Mouse (Mus musculus) hindbrain, postnatal 0 days (tissue): Measurements from ENCODE around the gene Creg1. TPM values are rescaled to one million over a fixed set of nuclear protein-coding genes. Genes with fewer than 3 reads are reported as not detected.

Experiments
- ATAC-seq: fragments of 200-750 bp; cut with Nextera tagmentation; 2 replicates; pipeline ENCODE4 v1.8.0; 2017; ENCODE audit warnings: mild to moderate bottlenecking, moderate TSS enrichment, moderate library complexity
- DNase-seq: peaks from one replicate; pipeline ENCODE4 v3.0.0-alpha.2; 2015; ENCODE audit warnings: low spot score
- H3K27ac ChIP-seq: fragments of 300-500 bp; sonication (generic); 2 replicates; pipeline ENCODE4 v1.5.1; 2014; ENCODE audit warnings: mild to moderate bottlenecking
- H3K27me3 ChIP-seq: fragments of 300-500 bp; sonication (generic); 2 replicates; pipeline ENCODE4 v1.6.1; 2014; ENCODE audit warnings: low read length, mixed read lengths; ENCODE audit not compliant: insufficient read depth
- H3K36me3 ChIP-seq: fragments of 300-500 bp; sonication (generic); 2 replicates; pipeline ENCODE4 v1.6.1; 2014; ENCODE audit warnings: low read length, mixed read lengths; ENCODE audit not compliant: insufficient read depth
- H3K4me1 ChIP-seq: fragments of 300-500 bp; sonication (generic); 2 replicates; pipeline ENCODE4 v1.6.1; 2014; ENCODE audit warnings: antibody characterized with exemption, low read length, mixed read lengths; ENCODE audit not compliant: insufficient read depth
- H3K4me2 ChIP-seq: fragments of 300-500 bp; sonication (generic); 2 replicates; pipeline ENCODE4 v1.6.1; 2014; ENCODE audit warnings: low read depth, mild to moderate bottlenecking, low read length, moderate library complexity, mixed read lengths
- H3K4me3 ChIP-seq: fragments of 300-500 bp; sonication (generic); 2 replicates; pipeline ENCODE4 v1.5.1; 2014; ENCODE audit warnings: low read length
- H3K9ac ChIP-seq: fragments of 300-500 bp; sonication (generic); replicated peaks from 2 replicates; pipeline ENCODE4 v1.6.1; 2014; ENCODE audit warnings: mild to moderate bottlenecking, low read length, moderate library complexity, mixed read lengths
- H3K9me3 ChIP-seq: fragments of 300-500 bp; sonication (generic); 2 replicates; pipeline ENCODE4 v1.6.1; 2016; ENCODE audit warnings: low read length, mixed read lengths
- CTCF ChIP-seq: IDR thresholded peaks from 2 replicates; pipeline ENCODE4 v1.5.1; 2016; ENCODE audit warnings: antibody characterized with exemption, control low read depth, low read depth
- WGBS: fragments of 180-500 bp; shearing (Covaris S2); extraction: QIAGEN DNeasy Blood & Tissue Kit; methylation state at CpG from one replicate; pipeline ENCODE4 v1.1.7; 2014; 5-methylcytosine and 5-hydroxymethylcytosine counted together
- polyA plus RNA-seq: library from polyadenylated mRNA; unstranded; fragments of >200 nt; fragmentation: Nextera tagmentation; extraction: Ambion mirVana; gene quantifications from 2 replicates; pipeline ENCODE4 v1.2.1, GENCODE M21; 2015
- total RNA-seq: library from RNA; depleted of rRNA; stranded (reverse); fragments of >200 nt; gene quantifications from 2 replicates; pipeline ENCODE4 v1.2.3, GENCODE M21; 2014

The Creg1 gene
- total and polyA plus RNA-seq, 2 experiments from 2014 or later = 27.5 to 48.8 TPM

GRCm38 (mm10) chr1:165781911-165782310, 18.4 kb downstream of the Creg1 start:
- no peaks in the 10 kb centered on the region for H3K4me1 ChIP-seq
- no peak overlapping the region for H3K9ac ChIP-seq
- no peak overlapping the region for H3K27ac ChIP-seq
- TF ChIP-seq CTCF = no peak
- no peaks in the 10 kb centered on the region for H3K36me3 ChIP-seq
- ATAC-seq (no peak), DNase-seq (no peak)
- 84% methylated on average over 12 of the region's 12 CpGs for WGBS
- no peaks in the 10 kb centered on the region for H3K9me3 ChIP-seq
- no peak overlapping the region for H3K4me2 ChIP-seq
- H3K27me3 ChIP-seq = peaks cover 21% of the 10 kb centered on the region
- H3K4me3 ChIP-seq = no peak overlapping the region

- H3K4me2 ChIP-seq = peak overlapping the region; percentile 40
- H3K9ac ChIP-seq = no peak overlapping the region
- WGBS = 15% methylated on average over 11 of the region's 11 CpGs
- no peaks in the 10 kb centered on the region for H3K9me3 ChIP-seq
- ATAC-seq (0 out of 2 replicates have a peak, but pooled peaks have one; percentile 40), DNase-seq (peak; percentile 38)
- H3K4me3 ChIP-seq = no peak overlapping the region
- TF ChIP-seq CTCF = no peak
- H3K36me3 ChIP-seq = no peaks in the 10 kb centered on the region
- no peak overlapping the region for H3K27ac ChIP-seq
- H3K4me1 ChIP-seq = no peaks in the 10 kb centered on the region
- H3K27me3 ChIP-seq = peaks cover 9% of the 10 kb centered on the region
Measured at GRCm38 (mm10) chr1:165786296-165786695, 22.8 kb downstream of the Creg1 start.

GRCm38 (mm10) chr1:165788511-165788910, 25.0 kb downstream of the Creg1 start, which contains the start of gene Cd247:
Cd247 (plus strand) TSS chr1:165788681.
- Histone ChIP-seq H3K36me3 (no peaks in the 10 kb centered on the region), H3K4me3 (no peak within 1 kb of the TSS), H3K9ac (no peak within 1 kb of the TSS), H3K27ac (no peak within 1 kb of the TSS), H3K9me3 (no peaks in the 10 kb centered on the region), H3K4me1 (no peaks in the 10 kb centered on the region), H3K27me3 (no peaks in the 10 kb centered on the region), H3K4me2 (no peak within 1 kb of the TSS)
- ATAC-seq = no peak
- 67% methylated on average over 8 of the region's 8 CpGs for WGBS
- DNase-seq = no peak
- TF ChIP-seq CTCF = no peak

DNA sequence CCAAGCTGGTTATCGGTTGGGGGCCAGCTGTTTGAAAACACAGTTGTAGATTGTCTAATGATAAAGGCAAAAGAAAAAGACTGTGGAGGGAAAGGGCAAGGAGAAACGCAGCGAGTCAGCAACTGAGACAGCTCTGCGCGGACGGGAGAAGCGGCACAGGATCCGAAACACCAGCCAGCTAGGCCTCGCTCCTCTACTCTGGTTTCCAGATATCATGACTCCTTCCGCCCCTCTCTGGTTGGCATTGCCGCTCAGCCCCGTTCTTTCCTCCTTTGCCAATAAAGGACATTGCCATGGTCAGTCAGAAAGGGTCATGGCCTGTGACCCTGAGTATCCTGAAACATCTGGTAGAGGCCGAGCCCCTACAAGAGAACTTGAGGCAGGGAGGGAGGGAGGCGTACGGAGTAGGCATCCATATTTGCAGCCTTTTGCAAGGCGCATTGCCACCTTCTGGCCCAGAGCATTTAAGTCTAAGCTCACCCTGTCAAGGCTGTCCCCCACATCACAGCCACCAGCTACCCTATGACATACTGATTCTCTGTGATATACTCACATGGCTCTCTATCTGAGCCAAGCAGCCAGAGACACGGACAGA, 25.6 kb downstream of the Creg1 start:
- Histone ChIP-seq H3K27ac (no peak overlapping the region), H3K36me3 (no peaks in the 10 kb centered on the region), H3K9me3 (no peaks in the 10 kb centered on the region), H3K4me3 (no peak overlapping the region), H3K4me1 (no peaks in the 10 kb centered on the region), H3K9ac (no peak overlapping the region), H3K4me2 (no peak overlapping the region), H3K27me3 (no peaks in the 10 kb centered on the region)
- TF ChIP-seq CTCF = no peak
- ATAC-seq (no peak), DNase-seq (no peak)
- WGBS = 80% methylated on average over 17 of the region's 17 CpGs

- Histone ChIP-seq H3K4me2 (no peak overlapping the region), H3K9me3 (no peaks in the 10 kb centered on the region), H3K9ac (no peak overlapping the region), H3K27ac (no peak overlapping the region), H3K27me3 (no peaks in the 10 kb centered on the region), H3K4me3 (no peak overlapping the region), H3K36me3 (no peaks in the 10 kb centered on the region), H3K4me1 (no peaks in the 10 kb centered on the region)
- no peak for DNase-seq
- ATAC-seq = no peak
- TF ChIP-seq CTCF = no peak
- WGBS = 93% methylated on average over 6 of the region's 6 CpGs
Measured at GRCm38 (mm10) chr1:165789963-165790362, 26.4 kb downstream of the Creg1 start.

DNA sequence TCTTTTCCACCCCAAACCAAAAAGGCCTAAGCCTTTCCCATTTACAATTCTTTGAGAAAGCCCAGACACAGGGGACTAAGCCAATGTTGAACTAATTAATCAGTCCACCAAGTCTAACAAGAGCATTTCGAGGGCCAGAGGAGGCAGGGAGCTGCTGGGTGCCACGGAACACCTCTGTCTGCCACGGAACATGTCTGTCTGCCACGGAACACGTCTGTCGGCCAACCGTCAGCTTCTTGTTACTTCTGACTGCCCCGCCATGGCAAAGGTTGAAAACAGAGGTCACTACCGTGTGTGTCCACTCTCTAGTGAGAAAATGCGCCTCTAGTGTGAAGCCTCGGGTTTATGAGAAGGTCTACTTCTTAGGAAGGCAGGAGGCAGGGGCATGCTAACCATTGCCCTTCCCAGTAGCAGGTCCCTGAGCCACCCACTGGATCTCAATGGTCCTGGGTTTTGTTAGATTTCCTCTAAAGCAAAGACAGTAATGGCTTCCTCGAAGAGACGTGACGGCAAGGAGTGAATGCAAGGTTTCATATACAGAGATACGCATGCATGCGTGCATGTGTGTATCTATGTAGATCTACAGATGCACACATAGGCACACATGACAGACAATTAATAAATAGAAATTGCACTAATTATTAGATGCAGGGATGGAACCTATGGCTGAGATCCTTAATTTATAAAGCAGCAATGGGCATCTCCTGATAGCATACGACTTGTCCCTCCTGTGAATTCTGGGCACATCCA, 27.1 kb downstream of the Creg1 start:
- H3K4me2 ChIP-seq = no peak overlapping the region
- WGBS = 92% methylated on average over 17 of the region's 17 CpGs
- H3K36me3 ChIP-seq = no peaks in the 10 kb centered on the region
- no peak overlapping the region for H3K27ac ChIP-seq
- ATAC-seq = no peak
- TF ChIP-seq CTCF = no peak
- no peak overlapping the region for H3K4me3 ChIP-seq
- no peaks in the 10 kb centered on the region for H3K27me3 ChIP-seq
- DNase-seq = no peak
- no peaks in the 10 kb centered on the region for H3K9me3 ChIP-seq
- no peaks in the 10 kb centered on the region for H3K4me1 ChIP-seq
- no peak overlapping the region for H3K9ac ChIP-seq

- no peaks in the 10 kb centered on the region for H3K4me1 ChIP-seq
- no peak for TF ChIP-seq CTCF
- no peaks in the 10 kb centered on the region for H3K36me3 ChIP-seq
- no peak overlapping the region for H3K4me2 ChIP-seq
- DNase-seq (no peak), ATAC-seq (no peak)
- no peak overlapping the region for H3K9ac ChIP-seq
- H3K9me3 ChIP-seq = no peaks in the 10 kb centered on the region
- WGBS = 81% methylated on average over 9 of the region's 9 CpGs
- no peaks in the 10 kb centered on the region for H3K27me3 ChIP-seq
- no peak overlapping the region for H3K4me3 ChIP-seq
- no peak overlapping the region for H3K27ac ChIP-seq
Measured at GRCm38 (mm10) chr1:165791411-165791810, 27.9 kb downstream of the Creg1 start.
